Mouse (Mus musculus) lung, embryonic 14.5 days (tissue): ENCODE measurements around the gene Acoxl. TPM values are rescaled to one million over a fixed set of nuclear protein-coding genes. Genes with fewer than 3 reads are reported as not detected.
A peak's percentile ranks its signal among the peaks of the same experiment; 100 is the strongest.

Experiments
- ATAC-seq: fragments of 200-750 bp; cut with Nextera tagmentation; 2 replicates; pipeline ENCODE4 v1.8.0; 2017; ENCODE audit warnings: mild to moderate bottlenecking, moderate TSS enrichment, moderate library complexity; ENCODE audit not compliant: insufficient read depth
- DNase-seq: peaks from one replicate; pipeline ENCODE4 v3.0.0-alpha.2; 2015
- H3K27ac ChIP-seq: fragments of 300-500 bp; sonication (generic); 2 replicates; pipeline ENCODE4 v1.5.1; 2014; ENCODE audit warnings: low read depth, mild to moderate bottlenecking, moderate library complexity
- H3K27me3 ChIP-seq: fragments of 300-500 bp; sonication (generic); 2 replicates; pipeline ENCODE4 v1.6.1; 2014; ENCODE audit warnings: low read length, control low read depth; ENCODE audit not compliant: insufficient read depth
- H3K36me3 ChIP-seq: fragments of 300-500 bp; sonication (generic); 2 replicates; pipeline ENCODE4 v1.6.1; 2014; ENCODE audit warnings: control low read depth; ENCODE audit not compliant: insufficient read depth
- H3K4me1 ChIP-seq: fragments of 300-500 bp; sonication (generic); 2 replicates; pipeline ENCODE4 v1.6.1; 2014; ENCODE audit warnings: antibody characterized with exemption, control low read depth; ENCODE audit not compliant: insufficient read depth
- H3K4me2 ChIP-seq: fragments of 300-500 bp; sonication (generic); 2 replicates; pipeline ENCODE4 v1.6.1; 2014; ENCODE audit warnings: mild to moderate bottlenecking
- H3K4me3 ChIP-seq: fragments of 300-500 bp; sonication (generic); 2 replicates; pipeline ENCODE4 v1.5.1; 2014; ENCODE audit warnings: low read depth, low read length
- H3K9ac ChIP-seq: fragments of 300-500 bp; sonication (generic); 2 replicates; pipeline ENCODE4 v1.6.1; 2014
- H3K9me3 ChIP-seq: fragments of 300-500 bp; sonication (generic); 2 replicates; pipeline ENCODE4 v1.6.1; 2016; ENCODE audit warnings: low read depth, low read length, control low read depth
- CTCF ChIP-seq: IDR thresholded peaks from 2 replicates; pipeline ENCODE4 v1.5.1; 2016; ENCODE audit warnings: antibody characterized with exemption, low read depth
- WGBS: fragments of 180-500 bp; shearing (Covaris S2); extraction: QIAGEN DNeasy Blood & Tissue Kit; methylation state at CpG from one replicate; pipeline ENCODE4 v1.1.7; 2014; 5-methylcytosine and 5-hydroxymethylcytosine counted together
- polyA plus RNA-seq: library from polyadenylated mRNA; unstranded; fragments of >200 nt; fragmentation: Nextera tagmentation; extraction: Ambion mirVana; gene quantifications from 2 replicates; pipeline ENCODE4 v1.2.1, GENCODE M21; 2014

The Acoxl gene
- polyA plus RNA-seq, 1 experiment from 2014 or later, result 0.30 TPM

DNA sequence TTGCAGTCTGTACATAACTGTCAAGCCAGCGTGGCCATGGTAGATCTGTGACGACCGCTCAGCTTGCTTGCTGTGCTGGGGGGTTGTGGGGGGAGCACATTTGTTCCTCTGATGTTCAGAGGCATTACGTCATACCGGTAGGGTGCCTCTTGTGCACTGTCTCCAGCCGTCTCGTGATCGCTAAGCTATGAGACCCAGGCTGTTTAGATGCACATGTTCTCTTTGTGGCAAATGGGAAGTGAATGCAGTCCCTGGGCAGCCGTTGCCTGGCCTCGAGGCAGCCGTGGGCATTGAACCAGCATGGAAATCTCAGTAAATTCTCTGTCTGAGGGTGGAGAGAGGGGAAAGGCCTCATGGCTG lies 314.9 kb downstream of the Acoxl start:
- H3K9ac ChIP-seq, result no peak overlapping the region
- no peaks in the 10 kb centered on the region for H3K27me3 ChIP-seq
- DNase-seq (no peak), ATAC-seq (no peak)
- no peak for TF ChIP-seq CTCF
- 68% methylated on average over 11 of the region's 11 CpGs for WGBS
- no peak overlapping the region for H3K27ac ChIP-seq
- no peak overlapping the region for H3K4me2 ChIP-seq
- H3K4me1 ChIP-seq, result peaks cover 28% of the 10 kb centered on the region
- no peak overlapping the region for H3K4me3 ChIP-seq
- no peaks in the 10 kb centered on the region for H3K9me3 ChIP-seq
- H3K36me3 ChIP-seq, result peaks cover 69% of the 10 kb centered on the region

GRCm38 (mm10) chr2:128155412-128156066 lies 316.9 kb downstream of the Acoxl start:
- no peak for ATAC-seq
- peaks cover 33% of the 10 kb centered on the region for H3K4me1 ChIP-seq
- no peaks in the 10 kb centered on the region for H3K27me3 ChIP-seq
- 84% methylated on average over 13 of the region's 13 CpGs for WGBS
- H3K9ac ChIP-seq, result no peak overlapping the region
- TF ChIP-seq CTCF, result no peak
- no peaks in the 10 kb centered on the region for H3K9me3 ChIP-seq
- no peak for DNase-seq
- no peak overlapping the region for H3K4me3 ChIP-seq
- H3K36me3 ChIP-seq, result peaks cover 63% of the 10 kb centered on the region
- no peak overlapping the region for H3K4me2 ChIP-seq
- H3K27ac ChIP-seq, result no peak overlapping the region

DNA sequence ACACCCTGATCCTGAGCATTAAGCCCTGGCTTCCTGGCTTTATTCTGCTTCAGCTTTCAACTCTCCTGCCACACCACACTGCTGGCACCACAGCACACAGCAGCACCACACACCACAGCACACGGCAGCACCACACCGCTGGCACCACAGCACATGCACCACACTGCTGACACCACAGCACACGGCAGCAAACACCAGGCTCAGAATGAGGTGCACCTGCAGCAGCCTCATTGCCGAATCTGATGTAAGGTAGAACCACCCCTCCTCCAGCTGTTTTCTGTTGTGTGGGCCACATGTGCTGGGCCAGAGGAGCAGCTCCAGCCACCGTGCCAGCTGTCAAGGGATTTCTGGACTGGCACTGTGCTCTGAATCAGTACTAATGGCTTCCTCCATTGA lies 317.4 kb downstream of the Acoxl start:
- Histone ChIP-seq H3K27me3 (no peaks in the 10 kb centered on the region), H3K9me3 (no peaks in the 10 kb centered on the region), H3K27ac (no peak overlapping the region), H3K36me3 (peaks cover 58% of the 10 kb centered on the region), H3K9ac (no peak overlapping the region), H3K4me3 (no peak overlapping the region), H3K4me1 (peaks cover 33% of the 10 kb centered on the region), H3K4me2 (no peak overlapping the region)
- no peak for TF ChIP-seq CTCF
- WGBS, result 67% methylated on average over 5 of the region's 5 CpGs
- ATAC-seq, result no peak
- no peak for DNase-seq

- DNase-seq, result peak; percentile 65
- H3K4me1 ChIP-seq, result peaks cover 33% of the 10 kb centered on the region
- H3K4me2 ChIP-seq, result no peak overlapping the region
- H3K27me3 ChIP-seq, result no peaks in the 10 kb centered on the region
- no peak overlapping the region for H3K27ac ChIP-seq
- no peak overlapping the region for H3K9ac ChIP-seq
- H3K36me3 ChIP-seq, result peaks cover 57% of the 10 kb centered on the region
- H3K4me3 ChIP-seq, result no peak overlapping the region
- no peak for TF ChIP-seq CTCF
- peak; percentile 61; the same call in 1 of the 2 replicates for ATAC-seq
- no peaks in the 10 kb centered on the region for H3K9me3 ChIP-seq
- 34% methylated on average over 12 of the region's 12 CpGs for WGBS
These were observed 318.1 kb downstream of the Acoxl start for GRCm38 (mm10) chr2:128156557-128157412.

- Histone ChIP-seq H3K9me3 (no peaks in the 10 kb centered on the region), H3K27ac (peak overlapping the region; percentile 0), H3K4me2 (0 out of 2 replicates have a peak overlapping the region, but pooled peaks have one; percentile 1), H3K36me3 (peaks cover 51% of the 10 kb centered on the region), H3K27me3 (no peaks in the 10 kb centered on the region), H3K4me3 (no peak overlapping the region), H3K9ac (no peak overlapping the region), H3K4me1 (peaks cover 33% of the 10 kb centered on the region)
- TF ChIP-seq CTCF, result no peak
- DNase-seq, result peak; percentile 68
- 30% methylated on average over 17 of the region's 17 CpGs for WGBS
- no peak for ATAC-seq
These were observed 320.2 kb downstream of the Acoxl start for GRCm38 (mm10) chr2:128158734-128159410.

- 49% methylated on average over 7 of the region's 7 CpGs for WGBS
- H3K4me3 ChIP-seq, result no peak overlapping the region
- H3K4me2 ChIP-seq, result 0 out of 2 replicates have a peak overlapping the region, but pooled peaks have one; percentile 1
- ATAC-seq, result no peak
- no peaks in the 10 kb centered on the region for H3K27me3 ChIP-seq
- 0 out of 2 replicates have a peak overlapping the region, but pooled peaks have one; percentile 3 for H3K9ac ChIP-seq
- peaks cover 33% of the 10 kb centered on the region for H3K4me1 ChIP-seq
- TF ChIP-seq CTCF, result no peak
- H3K9me3 ChIP-seq, result no peaks in the 10 kb centered on the region
- no peak for DNase-seq
- peaks cover 46% of the 10 kb centered on the region for H3K36me3 ChIP-seq
- H3K27ac ChIP-seq, result peak overlapping the region; percentile 0; the same call in 1 of the 2 replicates
These were observed 321.0 kb downstream of the Acoxl start for GRCm38 (mm10) chr2:128159619-128160125.
